Mouse (Mus musculus) brain, embryonic 14.5 days (tissue): ENCODE measurements at regions not wholly inside any gene's neighbourhood (a gene's known extent, or its start where the extent isn't known, plus 50 kb on each side); places are given as distances from the start of the nearest gene placed in this dataset.

Experiments
- DNase-seq: peaks from one replicate; pipeline ENCODE4 v3.0.0-alpha.2; 2011; ENCODE audit warnings: low read depth
- CTCF ChIP-seq: fragments of 200-500 bp; IDR thresholded peaks from 2 replicates; pipeline ENCODE4 v1.5.1; 2012; ENCODE audit warnings: inconsistent platforms, mild to moderate bottlenecking, moderate library complexity, borderline replicate concordance; ENCODE audit not compliant: insufficient read depth, insufficient read length; ENCODE audit errors: extremely low read depth
- POLR2A ChIP-seq: fragments of 200-500 bp; IDR thresholded peaks from 2 replicates; pipeline ENCODE4 v1.6.1; 2012; ENCODE audit warnings: mild to moderate bottlenecking, inconsistent platforms, borderline replicate concordance; ENCODE audit not compliant: poor library complexity, insufficient read depth, insufficient read length, severe bottlenecking; ENCODE audit errors: extremely low read depth

- DNase-seq = peak; percentile 81
- TF ChIP-seq POLR2A (no peak), CTCF (no peak)
Observed at GRCm38 (mm10) chr4:73163271-73163727, 241.6 kb downstream of the Gm11487 start.
